In the genomic region with DNA sequence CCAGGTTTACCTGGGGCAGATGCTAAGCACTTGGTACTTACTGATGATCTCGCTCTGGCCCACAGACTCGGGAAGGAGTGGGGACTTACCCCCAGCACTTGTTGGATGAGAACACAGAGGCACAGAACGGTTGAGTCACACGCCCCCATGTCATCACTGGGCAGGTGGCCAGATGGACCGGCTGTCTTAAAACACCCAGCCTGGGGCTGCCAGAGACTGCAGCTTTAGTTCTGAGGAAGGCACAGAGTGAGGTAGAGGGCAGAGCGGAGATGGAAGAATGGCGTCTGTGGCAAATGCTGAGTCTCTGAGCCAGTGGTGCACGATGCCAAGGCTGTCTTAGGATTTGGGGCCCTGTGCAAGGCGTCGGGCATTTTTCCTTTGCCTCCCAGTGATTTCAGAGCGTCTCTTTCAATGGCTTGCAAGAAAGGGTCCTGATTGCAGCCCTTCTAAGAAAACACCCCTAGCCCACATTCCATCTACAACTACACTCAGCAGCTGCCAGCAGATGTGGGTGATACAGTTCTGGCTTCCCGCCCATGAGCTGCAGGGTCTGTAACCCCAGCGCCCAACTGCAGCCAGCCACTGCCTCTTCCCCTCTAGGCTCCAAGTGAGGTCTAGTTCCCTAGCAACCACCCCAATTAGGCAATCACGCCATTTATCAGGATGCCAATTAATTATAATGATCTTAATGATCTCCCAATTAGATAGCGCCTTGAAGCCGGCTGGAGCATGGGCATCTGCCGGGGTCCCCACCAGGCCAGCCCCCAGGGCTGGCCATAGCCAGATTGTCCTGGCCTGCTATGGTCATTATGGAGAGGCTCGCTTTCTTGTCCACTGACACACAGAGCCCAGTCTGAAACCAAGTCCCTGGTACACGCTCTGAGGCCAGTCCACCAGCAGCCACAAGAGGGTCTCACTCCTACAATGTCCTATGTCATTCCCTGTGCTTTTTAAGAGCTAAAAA, we compare ENCODE assay signal across 8 mouse cellular contexts. TPM values are rescaled to one million over a fixed set of nuclear protein-coding genes. Genes with fewer than 3 reads are reported as not detected.
A peak's percentile ranks its signal among the peaks of the same experiment; 100 is the strongest.
DNase-seq lines count a peak whose midpoint lies in the region; ATAC-seq and TF ChIP-seq lines count a peak whose summit lies in the region.

No protein-coding gene starts in this region.

- H3K4me3 ChIP-seq in left cerebral cortex, adult 2 months, result 0 out of 2 replicates have a peak overlapping the region, but pooled peaks have one; percentile 18
- H3K4me3 ChIP-seq in midbrain, embryonic 15.5 days, result 0 out of 2 replicates have a peak overlapping the region, but pooled peaks have one; percentile 1
- H3K4me3 ChIP-seq in thymus, adult 2 months (ENCODE audit: control insufficient read depth, insufficient read depth, low read length), result no peak overlapping the region

- DNase-seq in adipocyte (ENCODE audit: low spot score), result peak; percentile 83
- peak; percentile 27 for DNase-seq in cerebellum, adult 9-11 months
- DNase-seq in frontal cortex, postnatal 14 days (ENCODE audit: low spot score in 2 of 2), result peak; percentile 78 to 81
- DNase-seq in heart, postnatal 4 days, result peak; percentile 92
- DNase-seq in left cerebral cortex, adult 2 months (ENCODE audit: extremely low spot score in 1 of 2, low spot score in 2 of 2), result peak; percentile 73 to 90
- peak; percentile 86 for DNase-seq in testis, postnatal 10 days (ENCODE audit: low spot score)
- no peak for DNase-seq in thymus, adult 2 months

- H3K4me1 ChIP-seq in midbrain, embryonic 15.5 days, result peaks cover 54% of the 10 kb centered on the region
- peaks cover 7% of the 10 kb centered on the region; the same call in 1 of the 2 replicates for H3K4me1 ChIP-seq in thymus, adult 2 months (replicated peaks; ENCODE audit: control insufficient read depth, insufficient read depth, low read length)

- intact Hi-C loops in left cerebral cortex, adult 2 months (cut with DNase I), result loop anchor here (2.0 kb wide), 1 partner anchor 43 kb away; no protein-coding TSS in a partner anchor

- no peak for TF ChIP-seq POLR2A in thymus, adult 2 months (IDR thresholded peaks at IDR 0.05; ENCODE audit: control insufficient read depth, extremely low read depth, insufficient read depth, low read length, poor library complexity)

- 49% methylated on average over 19 of the region's 19 CpGs for WGBS in midbrain, embryonic 15.5 days
- 79% methylated on average over 19 of the region's 19 CpGs for WGBS in thymus, adult 2 months

- no peaks in the 10 kb centered on the region for H3K36me3 ChIP-seq in midbrain, embryonic 15.5 days (replicated peaks)
- no peaks in the 10 kb centered on the region for H3K36me3 ChIP-seq in thymus, adult 2 months (ENCODE audit: control insufficient read depth, insufficient read depth, low read length)

- no peaks in the 10 kb centered on the region for H3K9me3 ChIP-seq in midbrain, embryonic 15.5 days

- no peak for ATAC-seq in midbrain, embryonic 15.5 days (replicated peaks)

- H3K27ac ChIP-seq in left cerebral cortex, adult 2 months, result peak overlapping the region; percentile 85
- peak overlapping the region; percentile 48 for H3K27ac ChIP-seq in midbrain, embryonic 15.5 days
- H3K27ac ChIP-seq in thymus, adult 2 months (ENCODE audit: control insufficient read depth, insufficient read depth, low read length), result no peak overlapping the region

- H3K9ac ChIP-seq in midbrain, embryonic 15.5 days, result no peak overlapping the region

- H3K27me3 ChIP-seq in midbrain, embryonic 15.5 days (replicated peaks), result 0 out of 2 replicates have a peak, but pooled peaks cover 2% of the 10 kb centered on the region
- H3K27me3 ChIP-seq in thymus, adult 2 months (ENCODE audit: control insufficient read depth, insufficient read depth, low read length), result peaks cover 17% of the 10 kb centered on the region

- peak overlapping the region; percentile 95 for H3K4me2 ChIP-seq in midbrain, embryonic 15.5 days

- TF ChIP-seq CTCF in left cerebral cortex, adult 2 months (IDR thresholded peaks at IDR 0.05), result no peak; the same call in 1 of the 2 replicates
- TF ChIP-seq CTCF in thymus, adult 2 months (IDR thresholded peaks at IDR 0.05; ENCODE audit: borderline replicate concordance, control insufficient read depth, extremely low read depth, insufficient read depth, low read length, poor library complexity), result no peak

RNA-seq across cellular contexts. Expression of a gene that starts 3.7 kb away (rescaled TPM):
- 100 to 1,000 TPM; 124 to 129 TPM for total RNA-seq in heart, postnatal 4 days (2021)
- 100 to 1,000 TPM; 100 to 102 TPM for total RNA-seq in left cerebral cortex, adult 2 months (2021)
- polyA plus RNA-seq in midbrain, embryonic 15.5 days (2015; fragmentation: Nextera tagmentation; extraction: Ambion mirVana), result 106 and 108 TPM in 2 replicates
- polyA plus RNA-seq in thymus, adult 2 months (2012; rRNA removed), result 19.3 and 24.3 TPM in 2 replicates
